Mouse (Mus musculus) bone marrow, adult 2 months (tissue): ENCODE measurements around the gene Arhgap25. TPM values are rescaled to one million over a fixed set of nuclear protein-coding genes. Genes with fewer than 3 reads are reported as not detected.

Experiments used
- H3K27ac ChIP-seq: fragments of 200-500 bp; 2 replicates; pipeline ENCODE4 v1.5.1; 2012; ENCODE audit warnings: low read depth, mild to moderate bottlenecking, control low read depth, inconsistent platforms, low read length; ENCODE audit not compliant: control insufficient read depth, poor library complexity, insufficient read depth
- H3K4me1 ChIP-seq: fragments of 200-500 bp; 2 replicates; pipeline ENCODE4 v1.6.1; 2011; ENCODE audit warnings: low read length; ENCODE audit not compliant: control insufficient read depth, insufficient read depth
- H3K4me3 ChIP-seq: fragments of 200-500 bp; replicated peaks from 2 replicates; pipeline ENCODE3; 2011; ENCODE audit warnings: mild to moderate bottlenecking, low read depth, low read length, control low read depth; ENCODE audit not compliant: control insufficient read depth
- CTCF ChIP-seq: fragments of 200-500 bp; IDR thresholded peaks from 2 replicates; pipeline ENCODE4 v1.5.1; 2011; ENCODE audit warnings: low read length, control low read depth; ENCODE audit not compliant: control insufficient read depth, insufficient read depth
- POLR2A ChIP-seq: fragments of 200-500 bp; IDR thresholded peaks from 2 replicates; pipeline ENCODE4 v1.6.1; 2011; ENCODE audit warnings: low read depth, mild to moderate bottlenecking, control low read depth, low read length, borderline replicate concordance; ENCODE audit not compliant: control insufficient read depth
- WGBS: fragments of 180-500 bp; shearing (Covaris S2); methylation state at CpG from one replicate; pipeline ENCODE4 v1.1.7; 2018; 5-methylcytosine and 5-hydroxymethylcytosine counted together
- polyA plus RNA-seq: library from polyadenylated mRNA; stranded (reverse); fragments of >200 nt; gene quantifications from 2 replicates; pipeline ENCODE4 v1.2.4, GENCODE M21; 2011; ENCODE audit warnings: low replicate concordance; ENCODE audit not compliant: missing spikeins, insufficient read depth, insufficient read length

The Arhgap25 gene
- polyA plus RNA-seq, 1 experiment = 24.4 TPM

DNA sequence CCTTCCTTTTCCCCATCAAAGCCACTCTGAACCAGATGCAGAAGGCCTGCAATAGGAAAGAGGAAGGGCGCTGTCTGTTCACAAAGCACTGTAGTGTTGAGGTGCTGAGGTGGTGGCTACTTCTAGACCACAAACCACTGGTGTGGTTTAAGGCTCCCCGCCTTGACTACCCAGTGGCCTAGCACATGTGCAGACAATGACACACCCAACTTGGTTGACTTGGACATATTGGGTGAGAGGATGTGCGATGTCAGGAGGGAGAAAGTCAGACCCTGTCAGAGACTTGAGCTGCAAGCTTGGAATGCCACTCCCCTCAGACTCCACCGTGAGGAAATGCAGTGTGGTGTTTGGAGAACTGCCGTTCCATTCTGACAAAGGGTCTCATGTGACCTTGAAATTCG lies 8.1 kb upstream of the Arhgap25 start:
- TF ChIP-seq POLR2A (no peak), CTCF (no peak)
- Histone ChIP-seq H3K4me1 (peaks cover 17% of the 10 kb centered on the region; the same call in 1 of the 2 replicates), H3K4me3 (no peak overlapping the region), H3K27ac (peak overlapping the region; percentile 71)
- WGBS = 3% methylated on average over 6 of the region's 6 CpGs

DNA sequence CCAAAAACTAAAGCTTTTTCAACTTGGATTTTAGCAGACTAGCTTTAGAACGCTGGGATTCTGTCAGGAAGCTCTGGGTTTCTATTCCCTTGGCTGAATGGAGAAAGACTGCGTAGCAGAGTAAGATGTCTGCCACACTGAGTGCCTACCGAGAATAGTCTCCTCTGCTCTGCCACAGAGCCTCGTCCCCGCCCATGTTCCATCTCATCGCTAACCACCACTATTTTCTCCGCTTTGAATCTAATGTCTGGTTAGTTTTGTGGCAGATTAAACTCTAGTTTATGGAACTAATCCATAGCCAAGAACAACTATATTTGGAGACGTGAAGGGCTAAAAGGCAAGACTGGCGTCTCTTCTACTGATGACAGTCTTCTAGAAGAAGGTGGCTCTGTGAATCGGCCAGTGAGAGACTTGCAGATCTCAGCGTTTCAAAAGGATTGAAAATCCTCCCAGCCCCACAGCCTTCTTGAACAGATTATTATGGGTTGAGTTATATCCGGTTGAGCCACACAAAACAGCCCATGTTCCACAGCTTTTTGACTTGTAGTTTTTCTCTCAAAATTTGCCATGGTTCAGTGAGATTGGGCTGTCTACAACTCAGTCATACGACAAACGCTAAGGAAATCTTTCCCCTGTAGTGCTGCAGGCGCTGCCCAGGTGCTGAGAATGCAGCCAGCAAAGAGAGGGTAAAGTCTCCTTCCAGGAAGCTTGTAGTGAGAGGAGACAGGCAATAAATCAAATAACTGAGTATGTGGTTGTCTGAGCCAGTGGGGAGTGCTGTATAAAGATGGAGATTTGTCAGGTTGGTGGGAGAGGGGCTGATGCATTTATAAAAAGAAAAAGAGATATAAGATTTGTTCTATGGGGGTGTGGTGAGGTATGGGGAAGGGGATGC lies 5.6 kb upstream of the Arhgap25 start:
- Histone ChIP-seq H3K4me1 (peaks cover 22% of the 10 kb centered on the region), H3K27ac (no peak overlapping the region), H3K4me3 (no peak overlapping the region)
- no peak for TF ChIP-seq CTCF
- TF ChIP-seq POLR2A = no peak
- 46% methylated on average over 15 of the region's 15 CpGs for WGBS

DNA sequence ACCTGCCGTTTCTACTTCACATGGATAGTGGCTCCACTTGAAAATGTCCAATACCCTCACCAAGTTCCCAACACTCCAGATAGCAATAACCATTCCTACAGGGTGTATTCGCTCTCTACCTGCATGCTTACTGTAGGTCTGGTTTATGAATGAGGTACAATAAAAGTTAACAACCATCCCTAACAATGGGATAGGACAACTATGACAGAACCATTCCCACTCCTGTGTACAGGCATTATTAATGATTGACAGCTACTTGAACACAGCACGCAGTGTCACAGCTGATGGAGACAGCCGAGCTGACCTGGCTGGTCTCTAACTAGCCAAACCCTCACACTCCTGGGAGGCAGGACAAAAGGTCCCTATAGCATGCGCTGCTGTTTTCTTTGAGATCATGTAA lies 4.6 kb upstream of the Arhgap25 start:
- peaks cover 22% of the 10 kb centered on the region for H3K4me1 ChIP-seq
- no peak overlapping the region for H3K4me3 ChIP-seq
- no peak overlapping the region for H3K27ac ChIP-seq
- TF ChIP-seq CTCF (no peak), POLR2A (no peak)
- 82% methylated on average over 5 of the region's 5 CpGs for WGBS

DNA sequence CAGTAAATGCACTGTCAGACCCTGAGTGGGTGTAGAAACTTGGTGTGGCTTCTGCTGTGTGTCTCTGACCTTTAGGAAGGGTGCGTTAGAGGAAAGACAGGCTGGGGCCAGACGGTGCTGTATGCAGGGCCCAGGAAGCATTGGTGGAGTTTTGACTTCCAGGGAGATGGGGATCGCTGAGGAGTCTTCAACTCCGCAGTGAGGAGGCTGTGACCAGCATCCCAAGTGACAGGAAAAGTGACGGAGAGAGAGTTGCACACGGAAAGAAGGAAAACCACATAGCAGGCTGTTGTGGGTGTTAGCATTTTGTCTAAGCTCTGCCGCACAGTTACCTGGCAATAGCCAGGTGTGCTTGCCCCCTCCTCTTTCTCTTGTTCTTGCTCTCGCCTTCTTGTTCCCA lies 3.2 kb upstream of the Arhgap25 start:
- peak overlapping the region; percentile 58 for H3K27ac ChIP-seq
- no peak overlapping the region for H3K4me3 ChIP-seq
- peaks cover 19% of the 10 kb centered on the region for H3K4me1 ChIP-seq
- 53% methylated on average over 8 of the region's 8 CpGs for WGBS
- TF ChIP-seq POLR2A (no peak), CTCF (no peak)

DNA sequence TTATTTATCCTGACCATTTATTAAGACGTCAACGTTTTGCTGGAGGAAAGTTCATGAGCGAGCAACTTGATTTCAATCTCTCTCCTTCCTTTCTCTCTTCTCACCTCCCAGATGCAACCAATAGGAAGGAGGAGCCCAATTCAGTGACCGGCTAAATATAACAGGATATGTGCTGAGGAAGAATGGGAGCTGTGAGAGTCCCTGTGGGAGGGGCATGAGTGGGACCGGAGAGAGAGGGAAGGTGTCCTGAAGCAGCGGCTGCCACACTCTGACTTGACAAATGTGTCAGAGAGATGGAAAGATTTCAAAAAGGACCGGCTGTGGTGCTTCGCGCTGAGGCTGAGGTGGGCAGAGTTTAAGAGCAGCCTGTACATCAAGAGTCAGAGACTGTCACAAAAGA lies 2.6 kb upstream of the Arhgap25 start:
- no peak overlapping the region for H3K4me3 ChIP-seq
- no peak for TF ChIP-seq CTCF
- no peak for TF ChIP-seq POLR2A
- peak overlapping the region; percentile 36 for H3K27ac ChIP-seq
- 23% methylated on average over 9 of the region's 9 CpGs for WGBS
- peaks cover 18% of the 10 kb centered on the region for H3K4me1 ChIP-seq

DNA sequence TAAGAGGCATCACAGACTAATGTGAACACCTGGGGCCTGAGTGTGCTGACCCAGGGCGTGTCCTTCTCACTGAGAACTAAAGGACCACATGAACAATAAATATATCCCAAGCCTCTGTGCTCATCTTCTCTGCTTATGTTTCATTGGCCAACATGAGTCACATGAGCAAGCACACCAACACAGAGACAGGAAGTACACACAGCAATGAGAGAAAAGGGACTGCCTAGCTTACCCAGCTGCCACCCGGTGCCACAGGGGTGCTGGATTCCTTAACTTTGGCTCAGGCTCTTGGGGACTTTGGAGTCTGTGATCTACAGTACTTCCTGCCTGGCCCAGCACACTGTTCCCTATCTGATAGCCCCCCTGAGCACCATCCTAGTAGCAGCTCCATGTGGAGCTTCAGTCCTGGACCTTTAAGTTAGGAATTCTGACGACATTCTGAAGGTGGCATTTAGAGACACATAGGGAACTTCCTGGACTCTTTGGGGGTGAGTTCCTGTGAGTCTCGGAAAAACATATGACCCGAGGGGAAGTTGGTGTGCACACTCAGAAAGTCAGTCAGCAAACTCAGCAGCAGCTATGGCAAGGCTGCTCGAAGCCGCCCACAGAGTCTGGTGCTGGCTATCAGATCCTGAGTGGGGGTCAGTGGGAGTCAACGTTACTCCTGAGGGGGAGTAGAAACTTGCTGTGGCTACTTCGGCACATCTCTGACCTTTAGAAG lies 2.0 kb upstream of the Arhgap25 start:
- TF ChIP-seq CTCF (no peak), POLR2A (no peak)
- Histone ChIP-seq H3K27ac (peak overlapping the region; percentile 75), H3K4me3 (no peak overlapping the region), H3K4me1 (peaks cover 15% of the 10 kb centered on the region)
- 25% methylated on average over 9 of the region's 9 CpGs for WGBS

DNA sequence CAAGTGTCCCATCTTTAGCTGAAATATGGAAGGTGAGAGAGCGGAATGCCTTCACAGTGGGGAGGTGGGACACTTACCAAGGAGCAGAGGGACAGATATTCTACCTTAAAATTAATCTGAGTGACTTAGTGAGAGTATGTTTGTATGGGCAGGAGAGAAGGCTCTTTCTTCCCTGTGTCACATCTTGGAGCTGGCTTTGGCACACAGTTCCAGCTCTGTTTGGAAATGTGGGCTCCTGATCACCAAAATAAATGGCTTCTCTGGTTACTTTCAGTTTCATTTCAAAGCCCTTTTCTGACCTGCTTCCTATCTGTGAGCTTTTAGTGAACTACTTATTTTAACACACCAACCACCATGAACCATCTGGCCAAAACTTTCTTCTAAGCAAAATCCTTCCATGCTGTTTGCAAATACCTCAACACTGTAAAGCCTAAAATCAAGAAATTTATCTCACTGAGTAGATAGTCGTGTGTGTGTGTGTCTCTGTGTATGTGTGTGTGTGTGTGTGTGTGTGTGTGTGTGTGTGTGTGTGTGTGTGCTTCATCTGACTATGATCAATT lies 1.5 kb downstream of the Arhgap25 start:
- Histone ChIP-seq H3K4me3 (peak overlapping the region; percentile 54), H3K27ac (no peak overlapping the region; the same call in 1 of the 2 replicates), H3K4me1 (peaks cover 8% of the 10 kb centered on the region)
- 30% methylated on average over 2 of the region's 2 CpGs for WGBS
- TF ChIP-seq POLR2A (no peak), CTCF (no peak)

DNA sequence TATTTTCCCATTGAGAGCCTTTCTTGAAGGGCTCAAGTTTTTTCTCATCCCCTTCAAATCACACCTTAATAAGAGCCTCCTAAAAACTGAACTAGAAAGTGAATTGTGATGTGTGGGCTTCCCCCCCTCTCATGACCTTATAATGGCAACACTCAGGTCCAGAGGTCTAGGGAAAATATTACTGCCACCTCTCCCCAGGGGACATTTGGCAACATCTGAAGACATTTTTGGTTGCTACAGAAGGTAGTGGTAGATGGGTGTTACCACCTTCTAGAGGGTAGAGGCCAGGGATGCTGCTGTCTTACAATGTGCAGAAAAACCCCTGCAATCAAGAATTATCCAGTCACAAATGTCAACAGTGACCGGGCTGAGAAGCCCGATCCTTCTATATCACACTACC lies 2.7 kb downstream of the Arhgap25 start:
- H3K4me1 ChIP-seq = peaks cover 7% of the 10 kb centered on the region

More for the DNA sequence above, 2.7 kb downstream of the Arhgap25 start:
- Histone ChIP-seq H3K27ac (no peak overlapping the region; the same call in 1 of the 2 replicates), H3K4me3 (no peak overlapping the region)
- WGBS = 22% methylated on average over 2 of the region's 2 CpGs
- TF ChIP-seq CTCF = no peak
- TF ChIP-seq POLR2A = no peak
